Mouse (Mus musculus) kidney, adult 2 months (tissue): ENCODE data around the gene Cog5.

Experiments used
- CTCF ChIP-seq: fragments of 200-500 bp; conservative IDR thresholded peaks from 2 replicates; pipeline ENCODE4 v1.5.1; 2011; ENCODE audit warnings: low read depth, mild to moderate bottlenecking, control low read depth, low read length, moderate library complexity, mixed read lengths; ENCODE audit not compliant: insufficient read depth, insufficient read length
- POLR2A ChIP-seq: fragments of 200-500 bp; IDR thresholded peaks from one replicate; pipeline ENCODE4 v1.6.1; 2011; ENCODE audit warnings: low read depth, low read length, control low read depth

DNA sequence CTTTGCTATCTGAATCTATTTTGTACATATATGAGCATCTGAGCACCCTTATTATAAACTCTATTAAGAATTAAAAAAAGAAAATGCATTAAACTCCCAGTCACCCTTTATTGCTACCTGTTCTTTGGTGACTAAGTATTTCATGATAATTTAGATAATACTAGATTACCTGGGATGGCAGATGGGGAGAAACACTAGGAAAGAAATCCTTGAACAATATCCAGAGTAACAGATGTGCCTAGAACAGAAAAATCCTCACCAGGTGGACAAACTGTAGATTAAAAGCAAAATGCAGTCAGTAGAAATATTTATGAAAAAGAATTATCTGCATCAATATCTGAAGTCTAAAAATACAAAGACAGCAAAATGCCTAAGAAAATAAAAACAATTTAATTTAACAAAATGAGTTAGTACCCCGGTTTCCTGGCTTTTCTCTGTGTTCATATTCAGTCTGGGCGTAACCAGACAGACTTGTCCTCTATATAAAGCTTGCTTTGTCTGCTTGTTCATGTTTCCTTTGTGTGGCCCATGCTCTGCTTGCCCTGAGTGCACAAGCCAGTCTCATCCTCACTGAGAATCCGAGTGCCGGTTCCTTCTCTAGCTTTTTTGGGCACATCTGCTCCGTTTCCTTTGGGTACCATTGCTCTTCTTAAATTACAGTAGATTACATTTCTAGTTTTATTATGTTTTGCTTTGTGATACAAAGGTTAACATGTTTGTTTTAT is 46.1 kb downstream of the Cog5 start:
- TF ChIP-seq CTCF: no peak
- TF ChIP-seq POLR2A: no peak
